Mouse (Mus musculus): ENCODE measurements around the gene Tbrg1. TPM values are rescaled to one million over a fixed set of nuclear protein-coding genes. Genes with fewer than 3 reads are reported as not detected.

Gene Tbrg1
- total and polyA plus RNA-seq, 2 experiments from 2014 or later: 63.5 to 97.0 TPM

- Histone ChIP-seq H3K4me1 (ENCODE audit: insufficient read depth) (no peaks in the 10 kb centered on the region), H3K27me3 (ENCODE audit: insufficient read depth, low read length) (no peaks in the 10 kb centered on the region), H3K9ac (no peak overlapping the region), H3K9me3 (ENCODE audit: low read length) (no peaks in the 10 kb centered on the region), H3K27ac (ENCODE audit: low read depth, low read length) (no peak overlapping the region), H3K36me3 (ENCODE audit: insufficient read depth) (no peaks in the 10 kb centered on the region), H3K4me3 (ENCODE audit: low read depth, low read length) (no peak overlapping the region), H3K4me2 (ENCODE audit: low read depth) (no peak overlapping the region)
- WGBS: 82% methylated on average over 4 of the region's 4 CpGs
- TF ChIP-seq CTCF (IDR thresholded peaks at IDR 0.05; ENCODE audit: low read depth): no peak
- DNase-seq (no peak), ATAC-seq (no peak)
These were observed 12.6 kb upstream of the Tbrg1 start for GRCm38 (mm10) chr9:37669678-37670077.

GRCm38 (mm10) chr9:37669115-37669514 lies 12.0 kb upstream of the Tbrg1 start, which contains the start of gene Panx3:
Gene Panx3, minus strand, starts transcription at chr9:37669235.
- H3K4me1 ChIP-seq (ENCODE audit: insufficient read depth): no peaks in the 10 kb centered on the region
- ATAC-seq (no peak), DNase-seq (no peak)
- WGBS: 47% methylated on average over 6 of the region's 6 CpGs
- H3K36me3 ChIP-seq (ENCODE audit: insufficient read depth): no peaks in the 10 kb centered on the region
- no peak within 1 kb of the TSS for H3K27ac ChIP-seq (ENCODE audit: low read depth, low read length)
- TF ChIP-seq CTCF (IDR thresholded peaks at IDR 0.05; ENCODE audit: low read depth): no peak
- H3K9ac ChIP-seq: no peak within 1 kb of the TSS
- H3K9me3 ChIP-seq (ENCODE audit: low read length): no peaks in the 10 kb centered on the region
- no peak within 1 kb of the TSS for H3K4me2 ChIP-seq (ENCODE audit: low read depth)
- H3K4me3 ChIP-seq (ENCODE audit: low read depth, low read length): no peak within 1 kb of the TSS
- H3K27me3 ChIP-seq (ENCODE audit: insufficient read depth, low read length): no peaks in the 10 kb centered on the region

GRCm38 (mm10) chr9:37666045-37666444 lies 8.9 kb upstream of the Tbrg1 start:
- H3K9ac ChIP-seq: no peak overlapping the region
- no peaks in the 10 kb centered on the region for H3K4me1 ChIP-seq (ENCODE audit: insufficient read depth)
- WGBS: 85% methylated on average over 7 of the region's 7 CpGs
- no peak overlapping the region for H3K4me3 ChIP-seq (ENCODE audit: low read depth, low read length)
- H3K27ac ChIP-seq (ENCODE audit: low read depth, low read length): no peak overlapping the region
- H3K4me2 ChIP-seq (ENCODE audit: low read depth): no peak overlapping the region
- TF ChIP-seq CTCF (IDR thresholded peaks at IDR 0.05; ENCODE audit: low read depth): no peak
- no peak for ATAC-seq
- H3K9me3 ChIP-seq (ENCODE audit: low read length): no peaks in the 10 kb centered on the region
- H3K27me3 ChIP-seq (ENCODE audit: insufficient read depth, low read length): no peaks in the 10 kb centered on the region
- H3K36me3 ChIP-seq (ENCODE audit: insufficient read depth): no peaks in the 10 kb centered on the region
- DNase-seq: no peak

- WGBS: 83% methylated on average over 2 of the region's 2 CpGs
- DNase-seq (no peak), ATAC-seq (no peak)
- Histone ChIP-seq H3K4me2 (ENCODE audit: low read depth) (no peak overlapping the region), H3K9ac (no peak overlapping the region), H3K36me3 (ENCODE audit: insufficient read depth) (no peaks in the 10 kb centered on the region), H3K27ac (ENCODE audit: low read depth, low read length) (no peak overlapping the region), H3K9me3 (ENCODE audit: low read length) (no peaks in the 10 kb centered on the region), H3K4me1 (ENCODE audit: insufficient read depth) (no peaks in the 10 kb centered on the region), H3K4me3 (ENCODE audit: low read depth, low read length) (no peak overlapping the region), H3K27me3 (ENCODE audit: insufficient read depth, low read length) (no peaks in the 10 kb centered on the region)
- TF ChIP-seq CTCF (IDR thresholded peaks at IDR 0.05; ENCODE audit: low read depth): no peak
These were observed 7.5 kb upstream of the Tbrg1 start for GRCm38 (mm10) chr9:37664604-37665003.

- ATAC-seq (no peak), DNase-seq (no peak)
- WGBS: 86% methylated on average over 1 of the region's 1 CpGs
- no peaks in the 10 kb centered on the region for H3K36me3 ChIP-seq (ENCODE audit: insufficient read depth)
- no peaks in the 10 kb centered on the region for H3K4me1 ChIP-seq (ENCODE audit: insufficient read depth)
- no peak overlapping the region for H3K4me2 ChIP-seq (ENCODE audit: low read depth)
- H3K9me3 ChIP-seq (ENCODE audit: low read length): no peaks in the 10 kb centered on the region
- TF ChIP-seq CTCF (IDR thresholded peaks at IDR 0.05; ENCODE audit: low read depth): no peak
- H3K27ac ChIP-seq (ENCODE audit: low read depth, low read length): no peak overlapping the region
- no peak overlapping the region for H3K4me3 ChIP-seq (ENCODE audit: low read depth, low read length)
- H3K9ac ChIP-seq: no peak overlapping the region
- H3K27me3 ChIP-seq (ENCODE audit: insufficient read depth, low read length): no peaks in the 10 kb centered on the region
These were observed 6.1 kb upstream of the Tbrg1 start for GRCm38 (mm10) chr9:37663210-37663609.

- 86% methylated on average over 6 of the region's 6 CpGs for WGBS
- DNase-seq (no peak), ATAC-seq (no peak)
- Histone ChIP-seq H3K9ac (no peak overlapping the region), H3K4me3 (ENCODE audit: low read depth, low read length) (no peak overlapping the region), H3K36me3 (ENCODE audit: insufficient read depth) (no peaks in the 10 kb centered on the region), H3K9me3 (ENCODE audit: low read length) (no peaks in the 10 kb centered on the region), H3K27ac (ENCODE audit: low read depth, low read length) (no peak overlapping the region), H3K27me3 (ENCODE audit: insufficient read depth, low read length) (no peaks in the 10 kb centered on the region), H3K4me1 (ENCODE audit: insufficient read depth) (peaks cover 12% of the 10 kb centered on the region; the same call in 1 of the 2 replicates), H3K4me2 (ENCODE audit: low read depth) (no peak overlapping the region)
- TF ChIP-seq CTCF (IDR thresholded peaks at IDR 0.05; ENCODE audit: low read depth): no peak
These were observed 2.3 kb upstream of the Tbrg1 start for GRCm38 (mm10) chr9:37659413-37659812.

- H3K9ac ChIP-seq: peak overlapping the region; percentile 70
- DNase-seq (no peak), ATAC-seq (no peak; the same call in 1 of the 2 replicates)
- WGBS: 3% methylated on average over 10 of the region's 10 CpGs
- peaks cover 12% of the 10 kb centered on the region; the same call in 1 of the 2 replicates for H3K4me1 ChIP-seq (ENCODE audit: insufficient read depth)
- H3K4me3 ChIP-seq (ENCODE audit: low read depth, low read length): peak overlapping the region; percentile 75
- H3K27me3 ChIP-seq (ENCODE audit: insufficient read depth, low read length): no peaks in the 10 kb centered on the region
- H3K9me3 ChIP-seq (ENCODE audit: low read length): no peaks in the 10 kb centered on the region
- H3K27ac ChIP-seq (ENCODE audit: low read depth, low read length): no peak overlapping the region
- no peak for TF ChIP-seq CTCF (IDR thresholded peaks at IDR 0.05; ENCODE audit: low read depth)
- H3K36me3 ChIP-seq (ENCODE audit: insufficient read depth): peaks cover 26% of the 10 kb centered on the region
- peak overlapping the region; percentile 77 for H3K4me2 ChIP-seq (ENCODE audit: low read depth)
These were observed 652 bp downstream of the Tbrg1 start for GRCm38 (mm10) chr9:37656439-37656881.
